Mouse (Mus musculus) intestine, embryonic 14.5 days (tissue): Measurements from ENCODE around the gene Hist1h1e. TPM values are rescaled to one million over a fixed set of nuclear protein-coding genes. Genes with fewer than 3 reads are reported as not detected.
"Not testable (repeated sequence)": the region's sequence is repeated elsewhere in the genome, so short reads cannot be mapped to it uniquely, and the experiment has no call there.

Experiments used
- ATAC-seq: fragments of 200-750 bp; cut with Nextera tagmentation; replicated peaks from 2 replicates; pipeline ENCODE4 v1.8.0; 2017; ENCODE audit warnings: low read depth, moderate number of reproducible peaks, moderate TSS enrichment, moderate library complexity; ENCODE audit not compliant: low FRiP score, low TSS enrichment
- DNase-seq: peaks from one replicate; pipeline ENCODE4 v3.0.0-alpha.2; 2018; ENCODE audit warnings: low spot score
- H3K27ac ChIP-seq: fragments of 300-500 bp; sonication (generic); 2 replicates; pipeline ENCODE4 v1.5.1; 2014; ENCODE audit warnings: low read depth, mild to moderate bottlenecking, control low read depth
- H3K27me3 ChIP-seq: fragments of 300-500 bp; sonication (generic); replicated peaks from 2 replicates; pipeline ENCODE4 v1.6.1; 2014; ENCODE audit warnings: low read length, control low read depth; ENCODE audit not compliant: control insufficient read depth, insufficient read depth
- H3K36me3 ChIP-seq: fragments of 300-500 bp; sonication (generic); 2 replicates; pipeline ENCODE4 v1.6.1; 2014; ENCODE audit warnings: low read length, control low read depth; ENCODE audit not compliant: control insufficient read depth, insufficient read depth
- H3K4me1 ChIP-seq: fragments of 300-500 bp; sonication (generic); replicated peaks from 2 replicates; pipeline ENCODE4 v1.6.1; 2014; ENCODE audit warnings: low read length, control low read depth, mixed read lengths; ENCODE audit not compliant: control insufficient read depth, insufficient read depth
- H3K4me2 ChIP-seq: fragments of 300-500 bp; sonication (generic); 2 replicates; pipeline ENCODE4 v1.6.1; 2014; ENCODE audit warnings: low read length
- H3K4me3 ChIP-seq: fragments of 300-500 bp; sonication (generic); 2 replicates; pipeline ENCODE4 v1.5.1; 2014; ENCODE audit warnings: low read depth, low read length, control low read depth, mixed read lengths
- H3K9ac ChIP-seq: fragments of 300-500 bp; sonication (generic); 2 replicates; pipeline ENCODE4 v1.6.1; 2014; ENCODE audit warnings: mild to moderate bottlenecking, low read length
- H3K9me3 ChIP-seq: fragments of 300-500 bp; sonication (generic); 2 replicates; pipeline ENCODE4 v1.6.1; 2016; ENCODE audit warnings: low read length, control low read depth; ENCODE audit not compliant: control insufficient read depth
- whole genome bisulfite sequencing: fragments of 180-500 bp; shearing (Covaris S2); extraction: QIAGEN DNeasy Blood & Tissue Kit; methylation state at CpG from one replicate; pipeline ENCODE4 v1.1.7; 2014; 5-methylcytosine and 5-hydroxymethylcytosine counted together
- polyA plus RNA-seq: library from polyadenylated mRNA; unstranded; fragments of >200 nt; fragmentation: Nextera tagmentation; extraction: Ambion mirVana; gene quantifications from 2 replicates; pipeline ENCODE4 v1.2.1, GENCODE M21; 2014

Gene Hist1h1e
- polyA plus RNA-seq, 1 experiment from 2014 or later: 16.6 TPM

DNA sequence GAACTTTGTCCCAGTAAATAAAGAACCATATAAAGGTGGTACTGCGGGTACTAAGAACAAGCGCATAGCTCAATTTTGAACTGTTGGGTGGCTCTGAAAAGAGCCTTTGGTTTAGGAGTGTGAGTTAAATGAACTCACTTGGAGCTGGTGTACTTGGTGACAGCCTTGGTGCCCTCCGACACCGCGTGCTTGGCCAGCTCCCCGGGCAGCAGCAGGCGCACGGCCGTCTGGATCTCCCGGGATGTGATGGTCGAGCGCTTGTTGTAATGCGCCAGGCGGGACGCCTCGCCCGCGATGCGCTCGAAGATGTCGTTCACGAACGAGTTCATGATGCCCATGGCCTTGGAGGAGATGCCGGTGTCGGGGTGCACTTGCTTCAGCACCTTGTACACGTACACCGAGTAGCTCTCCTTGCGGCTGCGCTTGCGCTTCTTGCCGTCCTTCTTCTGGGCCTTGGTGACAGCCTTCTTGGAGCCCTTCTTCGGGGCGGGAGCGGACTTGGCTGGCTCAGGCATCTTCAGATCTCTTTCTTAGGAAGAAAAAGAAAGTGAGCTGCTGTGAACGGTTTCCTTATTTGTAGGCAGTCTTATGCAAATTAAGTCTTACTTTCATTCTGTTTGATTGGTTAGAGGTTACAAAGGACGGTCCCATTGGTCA lies 36.8 kb downstream of the Hist1h1e start:
- not testable (repeated sequence) for H3K27me3 ChIP-seq, H3K9me3 ChIP-seq, H3K36me3 ChIP-seq
- Histone ChIP-seq H3K4me2 (peak overlapping the region; percentile 94), H3K27ac (peak overlapping the region; percentile 99), H3K4me1 (peaks cover 24% of the 10 kb centered on the region), H3K4me3 (peak overlapping the region; percentile 55), H3K9ac (peak overlapping the region; percentile 88)
- WGBS: 0% methylated on average over 20 of the region's 36 CpGs
- ATAC-seq (peak; percentile 79), DNase-seq (peak; percentile 83)

DNA sequence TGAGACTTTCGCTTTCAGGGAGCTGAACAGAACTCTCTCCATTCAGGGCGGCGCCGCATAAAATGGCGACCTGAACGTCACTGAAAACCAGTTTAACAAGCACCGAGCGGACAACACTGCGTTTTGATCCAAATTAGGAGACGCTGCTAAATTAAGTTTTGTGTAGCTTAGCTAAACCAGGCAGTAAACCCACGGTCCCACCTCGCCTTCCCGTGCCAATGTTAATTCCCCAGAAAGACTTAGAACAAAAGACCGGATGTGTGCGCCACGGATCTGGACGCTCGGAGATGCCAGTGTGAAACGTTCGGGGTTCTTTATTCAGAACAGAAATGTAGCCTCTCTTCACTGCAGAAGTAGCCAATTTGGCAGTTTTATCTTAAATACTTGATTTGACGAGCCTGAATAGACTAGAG lies 37.3 kb downstream of the Hist1h1e start:
- peak overlapping the region; percentile 94 for H3K4me2 ChIP-seq
- H3K4me1 ChIP-seq: peaks cover 24% of the 10 kb centered on the region
- no peaks in the 10 kb centered on the region for H3K27me3 ChIP-seq
- peak overlapping the region; percentile 55 for H3K4me3 ChIP-seq
- no peaks in the 10 kb centered on the region for H3K9me3 ChIP-seq
- peak; percentile 91 for DNase-seq
- under 1% methylated on average over 21 of the region's 21 CpGs for WGBS
- H3K9ac ChIP-seq: peak overlapping the region; percentile 88
- peak overlapping the region; percentile 99 for H3K27ac ChIP-seq
- H3K36me3 ChIP-seq: no peaks in the 10 kb centered on the region
- no peak; the same call in 1 of the 2 replicates for ATAC-seq

- no peak for ATAC-seq
- Histone ChIP-seq H3K27me3 (no peaks in the 10 kb centered on the region), H3K27ac (peak overlapping the region; percentile 99), H3K9me3 (no peaks in the 10 kb centered on the region), H3K36me3 (no peaks in the 10 kb centered on the region), H3K9ac (peak overlapping the region; percentile 88), H3K4me1 (peaks cover 24% of the 10 kb centered on the region), H3K4me2 (peak overlapping the region; percentile 94), H3K4me3 (peak overlapping the region; percentile 55)
- peak; percentile 49 for DNase-seq
Observed at GRCm38 (mm10) chr13:23584331-23584730, 38.0 kb downstream of the Hist1h1e start.

- Histone ChIP-seq H3K36me3 (no peaks in the 10 kb centered on the region), H3K9ac (no peak overlapping the region; the same call in 1 of the 2 replicates), H3K27me3 (no peaks in the 10 kb centered on the region), H3K27ac (peak overlapping the region; percentile 99), H3K4me2 (peak overlapping the region; percentile 94), H3K4me3 (no peak overlapping the region), H3K9me3 (no peaks in the 10 kb centered on the region), H3K4me1 (peaks cover 24% of the 10 kb centered on the region)
- no peak for ATAC-seq
- peak; percentile 51 for DNase-seq
Observed at GRCm38 (mm10) chr13:23583387-23584068, 38.8 kb downstream of the Hist1h1e start.

- H3K36me3 ChIP-seq: no peaks in the 10 kb centered on the region
- DNase-seq: peak; percentile 58
- no peaks in the 10 kb centered on the region for H3K27me3 ChIP-seq
- H3K4me3 ChIP-seq: peak overlapping the region; percentile 46
- H3K9me3 ChIP-seq: no peaks in the 10 kb centered on the region
- peak overlapping the region; percentile 73 for H3K4me2 ChIP-seq
- 7% methylated on average over 6 of the region's 6 CpGs for WGBS
- no peak for ATAC-seq
- H3K27ac ChIP-seq: peak overlapping the region; percentile 99
- H3K9ac ChIP-seq: peak overlapping the region; percentile 81
- peaks cover 24% of the 10 kb centered on the region for H3K4me1 ChIP-seq
Observed at GRCm38 (mm10) chr13:23582219-23583056, 39.9 kb downstream of the Hist1h1e start.

DNA sequence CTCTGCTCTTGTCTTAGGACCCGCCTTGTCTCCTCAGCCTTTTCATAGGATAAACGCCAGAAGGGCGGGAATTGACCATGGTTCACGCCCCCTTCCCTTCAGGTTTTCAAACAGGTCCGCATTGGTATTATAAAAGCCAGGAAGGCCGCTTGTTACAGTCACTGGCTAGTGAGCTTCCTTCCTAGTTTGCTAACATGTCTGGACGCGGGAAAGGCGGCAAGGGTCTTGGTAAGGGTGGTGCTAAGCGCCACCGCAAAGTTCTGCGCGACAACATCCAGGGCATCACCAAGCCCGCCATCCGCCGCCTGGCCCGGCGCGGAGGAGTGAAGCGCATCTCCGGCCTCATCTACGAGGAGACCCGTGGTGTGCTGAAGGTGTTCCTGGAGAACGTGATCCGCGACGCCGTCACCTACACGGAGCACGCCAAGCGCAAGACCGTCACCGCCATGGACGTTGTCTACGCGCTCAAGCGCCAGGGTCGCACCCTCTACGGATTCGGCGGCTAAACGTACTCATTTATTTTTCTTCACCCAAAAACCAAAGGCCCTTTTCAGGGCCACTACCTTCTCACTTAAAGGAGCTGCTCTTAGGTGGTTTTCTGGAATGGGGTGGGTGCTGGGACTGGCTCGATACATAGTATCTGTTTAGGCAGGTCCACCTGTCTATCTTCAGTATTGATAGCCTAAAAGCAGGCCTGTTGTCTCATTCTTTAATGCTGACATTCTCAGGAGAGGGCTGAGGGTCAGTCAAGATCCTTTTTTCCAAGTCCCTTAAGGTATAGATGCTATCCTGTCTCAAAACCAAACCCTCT lies 40.7 kb downstream of the Hist1h1e start, which contains the start of gene Hist1h4d:
Hist1h4d (plus strand) TSS at position 191 of the 811 bp plus-strand sequence.
- H3K9me3 ChIP-seq: no peaks in the 10 kb centered on the region
- H3K9ac ChIP-seq: peak within 1 kb of the TSS; percentile 81
- WGBS: under 1% methylated on average over 43 of the region's 43 CpGs
- ATAC-seq (peak; percentile 88), DNase-seq (peak; percentile 100)
- H3K27ac ChIP-seq: peak within 1 kb of the TSS; percentile 99
- peaks cover 28% of the 10 kb centered on the region for H3K4me1 ChIP-seq
- H3K27me3 ChIP-seq: no peaks in the 10 kb centered on the region
- H3K4me3 ChIP-seq: peak within 1 kb of the TSS; percentile 46
- no peaks in the 10 kb centered on the region for H3K36me3 ChIP-seq
- H3K4me2 ChIP-seq: peak within 1 kb of the TSS; percentile 73

- H3K9ac ChIP-seq: no peak overlapping the region
- H3K4me1 ChIP-seq: peaks cover 18% of the 10 kb centered on the region
- no peaks in the 10 kb centered on the region for H3K27me3 ChIP-seq
- no peak overlapping the region for H3K4me2 ChIP-seq
- DNase-seq: peak; percentile 41
- no peaks in the 10 kb centered on the region for H3K36me3 ChIP-seq
- no peaks in the 10 kb centered on the region for H3K9me3 ChIP-seq
- WGBS: 98% methylated on average over 1 of the region's 1 CpGs
- H3K27ac ChIP-seq: no peak overlapping the region
- H3K4me3 ChIP-seq: no peak overlapping the region
- ATAC-seq: no peak
Observed at GRCm38 (mm10) chr13:23577835-23578234, 44.5 kb downstream of the Hist1h1e start.
